Mouse (Mus musculus) midbrain, embryonic 14.5 days (tissue): ENCODE data around the gene Itgb3. TPM values are rescaled to one million over a fixed set of nuclear protein-coding genes. Genes with fewer than 3 reads are reported as not detected.
A peak's percentile ranks its signal among the peaks of the same experiment; 100 is the strongest.

ENCODE experiments used
- ATAC-seq: fragments of 200-750 bp; cut with Nextera tagmentation; 2 replicates; pipeline ENCODE4 v1.8.0; 2017; ENCODE audit warnings: moderate number of reproducible peaks, moderate library complexity; ENCODE audit not compliant: low FRiP score, low TSS enrichment
- DNase-seq: peaks from one replicate; pipeline ENCODE4 v3.0.0-alpha.2; 2015
- H3K27ac ChIP-seq: fragments of 300-500 bp; sonication (generic); replicated peaks from 2 replicates; pipeline ENCODE4 v1.5.1; 2014; ENCODE audit warnings: mild to moderate bottlenecking, low read depth, low read length, moderate library complexity
- H3K27me3 ChIP-seq: fragments of 300-500 bp; sonication (generic); 2 replicates; pipeline ENCODE4 v1.6.1; 2014; ENCODE audit warnings: low read length, control low read depth, mixed read lengths; ENCODE audit not compliant: control insufficient read depth, insufficient read depth
- H3K36me3 ChIP-seq: fragments of 300-500 bp; sonication (generic); 2 replicates; pipeline ENCODE4 v1.6.1; 2014; ENCODE audit warnings: low read length, control low read depth; ENCODE audit not compliant: control insufficient read depth, insufficient read depth
- H3K4me1 ChIP-seq: fragments of 300-500 bp; sonication (generic); 2 replicates; pipeline ENCODE4 v1.6.1; 2014; ENCODE audit warnings: mild to moderate bottlenecking, antibody characterized with exemption, low read length, control low read depth; ENCODE audit not compliant: control insufficient read depth, insufficient read depth
- H3K4me2 ChIP-seq: fragments of 300-500 bp; sonication (generic); 2 replicates; pipeline ENCODE4 v1.6.1; 2014; ENCODE audit warnings: mild to moderate bottlenecking, low read length, moderate library complexity
- H3K4me3 ChIP-seq: fragments of 300-500 bp; sonication (generic); replicated peaks from 2 replicates; pipeline ENCODE4 v1.5.1; 2014; ENCODE audit warnings: low read depth, low read length
- H3K9ac ChIP-seq: fragments of 300-500 bp; sonication (generic); replicated peaks from 2 replicates; pipeline ENCODE4 v1.6.1; 2014; ENCODE audit warnings: mild to moderate bottlenecking, low read length, moderate library complexity
- H3K9me3 ChIP-seq: fragments of 300-500 bp; sonication (generic); 2 replicates; pipeline ENCODE4 v1.6.1; 2016; ENCODE audit warnings: low read length, control low read depth, mixed read lengths; ENCODE audit not compliant: control insufficient read depth
- WGBS: fragments of 180-500 bp; shearing (Covaris S2); extraction: QIAGEN DNeasy Blood & Tissue Kit; methylation state at CpG from one replicate; pipeline ENCODE4 v1.1.7; 2014; 5-methylcytosine and 5-hydroxymethylcytosine counted together
- polyA plus RNA-seq: library from polyadenylated mRNA; unstranded; fragments of >200 nt; fragmentation: Nextera tagmentation; extraction: Ambion mirVana; gene quantifications from 2 replicates; pipeline ENCODE4 v1.2.1, GENCODE M21; 2014

Itgb3 gene
- polyA plus RNA-seq, result 0.23 and 0.28 TPM in 2 replicates

DNA sequence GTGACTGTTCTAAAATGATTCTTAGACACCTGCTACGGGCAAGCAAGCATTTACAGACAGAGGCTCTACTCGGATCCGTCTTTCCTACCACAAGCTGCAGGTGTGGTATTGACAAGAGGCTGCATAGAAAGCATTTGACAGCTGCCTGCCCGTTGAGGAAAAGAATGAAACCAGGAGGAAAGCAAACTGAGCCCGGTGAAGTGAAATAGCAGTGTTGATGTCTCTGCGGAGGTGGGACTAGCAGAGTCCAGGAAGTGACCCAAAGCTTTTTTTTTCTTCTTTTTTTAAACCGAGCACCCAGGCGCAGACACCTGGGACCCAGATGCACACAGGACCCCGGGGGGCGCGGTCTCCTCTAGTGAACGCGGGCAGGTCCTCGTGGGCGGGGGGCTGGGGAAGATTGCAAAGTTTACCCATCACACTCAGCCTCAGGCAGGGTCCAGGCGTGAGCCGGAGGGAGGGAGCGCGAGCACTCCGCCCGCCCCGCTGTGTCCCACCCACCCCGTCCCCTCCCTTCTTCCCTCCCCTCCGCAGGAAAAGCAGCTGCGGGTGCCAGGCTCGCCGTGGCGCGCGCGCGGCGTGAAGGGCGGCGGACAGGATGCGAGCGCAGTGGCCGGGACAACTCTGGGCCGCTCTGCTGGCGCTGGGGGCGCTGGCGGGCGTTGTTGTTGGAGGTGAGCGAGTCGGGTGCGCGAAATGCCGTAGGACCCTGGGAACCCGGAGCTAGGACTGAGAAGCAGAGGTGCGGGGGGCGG, at the start of gene Itgb3:
TSS of gene Itgb3 (plus strand) at position 510 of the 755 bp plus-strand sequence.
- Histone ChIP-seq H3K27ac (no peak within 1 kb of the TSS), H3K4me3 (peak within 1 kb of the TSS; percentile 54), H3K27me3 (0 out of 2 replicates have a peak, but pooled peaks cover 6% of the 10 kb centered on the region), H3K4me2 (peak within 1 kb of the TSS; percentile 88), H3K9ac (peak within 1 kb of the TSS; percentile 57), H3K4me1 (peaks cover 6% of the 10 kb centered on the region; the same call in 1 of the 2 replicates), H3K9me3 (no peaks in the 10 kb centered on the region), H3K36me3 (no peaks in the 10 kb centered on the region)
- WGBS, result 1% methylated on average over 50 of the region's 51 CpGs
- DNase-seq, result peak; percentile 87
- peak; percentile 75 for ATAC-seq

DNA sequence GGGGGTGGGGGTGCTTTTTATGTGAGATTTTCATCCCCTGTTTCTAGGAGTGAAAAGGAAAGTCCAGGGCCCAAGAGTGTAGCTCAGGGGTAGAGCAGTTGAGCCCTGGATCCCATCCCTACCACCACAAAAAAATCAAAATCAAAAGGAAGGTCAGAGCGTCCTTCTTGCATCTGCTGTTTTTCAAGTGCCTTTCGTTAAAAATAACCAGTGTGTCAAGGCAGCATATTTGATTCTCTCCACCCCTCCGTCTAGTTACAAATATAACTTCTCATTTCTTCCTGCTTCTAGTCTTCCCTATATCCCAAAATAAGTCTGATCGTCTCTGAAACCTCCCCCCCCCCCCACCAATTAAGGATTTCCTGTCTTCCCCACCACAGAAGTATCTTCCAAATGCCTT, 49.7 kb upstream of the Itgb3 start:
- Histone ChIP-seq H3K27me3 (no peaks in the 10 kb centered on the region), H3K4me1 (no peaks in the 10 kb centered on the region)

DNA sequence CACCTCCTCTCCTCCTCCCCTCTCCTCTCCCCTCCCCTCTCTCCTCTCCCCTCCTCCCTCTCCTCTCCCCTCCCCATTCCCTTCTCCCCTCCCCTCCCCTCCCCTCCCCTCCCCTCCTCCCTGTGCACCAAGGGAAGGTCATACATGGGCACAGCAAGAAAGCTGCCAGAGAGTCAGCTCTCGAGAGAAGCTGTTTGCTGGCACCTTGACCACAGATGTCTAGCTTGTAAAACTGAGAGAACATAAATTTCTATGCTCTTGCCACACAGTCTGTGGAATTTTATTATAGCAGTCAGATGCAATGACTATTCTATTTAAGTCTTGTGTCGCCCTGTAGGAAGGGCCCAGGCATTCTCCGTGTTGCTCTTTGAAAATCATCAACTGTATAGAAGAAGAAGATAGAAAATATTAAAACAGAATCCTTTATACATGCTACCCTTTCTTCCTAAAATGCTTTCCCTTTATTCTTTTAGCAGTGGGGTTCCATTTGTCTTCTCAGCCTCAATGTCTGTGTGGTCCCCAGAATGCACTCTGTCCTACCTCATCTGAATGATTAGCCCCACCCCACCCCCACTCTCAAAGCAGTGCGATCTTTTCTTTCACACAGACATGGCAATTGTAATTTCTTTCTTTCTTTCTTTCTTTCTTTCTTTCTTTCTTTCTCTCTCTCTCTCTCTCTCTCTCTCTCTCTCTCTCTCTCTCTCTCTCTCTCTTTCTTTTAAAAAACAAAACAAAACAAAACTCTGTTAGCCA, 49.0 kb upstream of the Itgb3 start:
- Histone ChIP-seq H3K27ac (no peak overlapping the region), H3K9ac (no peak overlapping the region), H3K4me1 (no peaks in the 10 kb centered on the region), H3K36me3 (no peaks in the 10 kb centered on the region), H3K4me3 (no peak overlapping the region), H3K4me2 (no peak overlapping the region), H3K9me3 (no peaks in the 10 kb centered on the region), H3K27me3 (no peaks in the 10 kb centered on the region)
- DNase-seq (no peak), ATAC-seq (no peak)
- WGBS, result 49% methylated on average over 4 of the region's 4 CpGs

More for the DNA sequence above, 49.7 kb upstream of the Itgb3 start:
- Histone ChIP-seq H3K27ac (no peak overlapping the region), H3K4me2 (no peak overlapping the region), H3K9me3 (no peaks in the 10 kb centered on the region), H3K9ac (no peak overlapping the region), H3K4me3 (no peak overlapping the region), H3K36me3 (no peaks in the 10 kb centered on the region)
- ATAC-seq (no peak), DNase-seq (no peak)
- WGBS, result 91% methylated on average over 4 of the region's 4 CpGs

DNA sequence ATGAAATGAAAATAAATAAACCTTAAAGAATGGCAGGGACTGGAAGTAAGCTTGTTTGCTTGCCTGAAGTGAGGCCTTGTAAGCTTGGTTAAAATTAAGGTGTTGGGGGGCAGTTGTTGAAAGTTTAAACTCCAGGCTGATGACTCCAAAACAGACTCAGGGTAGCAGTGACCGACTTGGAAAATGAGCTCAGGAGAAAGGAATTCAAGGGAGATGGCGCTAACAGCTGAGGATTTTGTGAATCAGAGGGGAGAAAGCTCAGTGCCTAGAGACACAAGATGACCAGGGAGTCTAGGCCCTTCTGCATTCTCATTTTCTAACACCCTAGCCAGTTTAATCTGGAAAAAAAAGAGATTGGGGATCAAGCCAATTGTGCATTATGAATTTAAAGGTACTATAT, 46.8 kb upstream of the Itgb3 start:
- H3K36me3 ChIP-seq, result no peaks in the 10 kb centered on the region
- H3K4me1 ChIP-seq, result no peaks in the 10 kb centered on the region
- no peak overlapping the region for H3K27ac ChIP-seq
- no peak overlapping the region for H3K9ac ChIP-seq
- H3K27me3 ChIP-seq, result no peaks in the 10 kb centered on the region
- 57% methylated on average over 2 of the region's 2 CpGs for WGBS
- no peak overlapping the region for H3K4me3 ChIP-seq
- no peak for DNase-seq
- ATAC-seq, result no peak
- no peak overlapping the region for H3K4me2 ChIP-seq
- no peaks in the 10 kb centered on the region for H3K9me3 ChIP-seq

DNA sequence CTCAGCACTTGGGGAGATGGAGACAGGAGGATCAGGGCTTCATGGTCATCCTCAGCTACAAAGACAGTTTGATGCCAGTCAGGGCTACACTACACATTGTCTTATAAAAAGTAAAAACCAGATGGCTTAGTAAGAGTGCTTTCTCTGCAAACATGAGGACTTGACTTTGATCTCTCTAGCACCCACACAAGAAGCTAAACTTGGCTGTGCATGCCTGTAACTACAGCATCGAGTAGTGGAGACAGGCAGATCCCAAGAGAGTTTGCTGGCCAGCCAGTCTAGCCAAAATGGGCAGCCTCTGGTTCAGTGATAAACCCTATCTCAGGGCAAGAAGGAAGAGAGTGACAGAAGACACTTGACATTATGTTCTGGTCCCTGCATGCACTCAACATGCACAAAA, 44.3 kb upstream of the Itgb3 start:
- no peaks in the 10 kb centered on the region for H3K36me3 ChIP-seq
- H3K9ac ChIP-seq, result no peak overlapping the region
- no peaks in the 10 kb centered on the region for H3K9me3 ChIP-seq
- H3K27ac ChIP-seq, result no peak overlapping the region
- no peaks in the 10 kb centered on the region for H3K4me1 ChIP-seq
- H3K27me3 ChIP-seq, result no peaks in the 10 kb centered on the region
- H3K4me2 ChIP-seq, result no peak overlapping the region
- no peak for ATAC-seq
- 70% methylated on average over 1 of the region's 1 CpGs for WGBS
- DNase-seq, result no peak
- no peak overlapping the region for H3K4me3 ChIP-seq

DNA sequence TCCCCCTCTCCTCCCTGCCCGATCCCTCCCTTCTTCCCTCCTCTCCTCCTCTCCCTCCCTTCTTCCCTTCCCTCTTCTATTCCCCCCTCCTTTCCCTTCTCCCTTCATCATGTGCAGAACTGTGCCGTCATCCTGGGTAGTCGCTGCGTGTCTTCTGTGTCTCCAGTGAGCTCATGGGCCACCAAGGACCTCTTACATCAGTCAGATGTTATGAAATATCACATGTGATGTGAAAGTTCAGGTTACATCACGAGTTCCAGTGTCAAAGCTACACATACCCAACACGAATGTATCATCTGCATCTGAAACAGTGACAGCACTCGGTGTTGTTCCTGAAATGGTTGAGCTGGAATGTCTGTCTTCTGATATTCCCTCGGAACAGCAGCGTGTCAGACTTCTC, 42.6 kb upstream of the Itgb3 start:
- Histone ChIP-seq H3K36me3 (no peaks in the 10 kb centered on the region), H3K4me1 (no peaks in the 10 kb centered on the region), H3K4me3 (no peak overlapping the region), H3K27me3 (no peaks in the 10 kb centered on the region), H3K4me2 (no peak overlapping the region), H3K27ac (no peak overlapping the region), H3K9me3 (no peaks in the 10 kb centered on the region), H3K9ac (no peak overlapping the region)
- DNase-seq (no peak), ATAC-seq (no peak)
- WGBS, result 90% methylated on average over 9 of the region's 9 CpGs

DNA sequence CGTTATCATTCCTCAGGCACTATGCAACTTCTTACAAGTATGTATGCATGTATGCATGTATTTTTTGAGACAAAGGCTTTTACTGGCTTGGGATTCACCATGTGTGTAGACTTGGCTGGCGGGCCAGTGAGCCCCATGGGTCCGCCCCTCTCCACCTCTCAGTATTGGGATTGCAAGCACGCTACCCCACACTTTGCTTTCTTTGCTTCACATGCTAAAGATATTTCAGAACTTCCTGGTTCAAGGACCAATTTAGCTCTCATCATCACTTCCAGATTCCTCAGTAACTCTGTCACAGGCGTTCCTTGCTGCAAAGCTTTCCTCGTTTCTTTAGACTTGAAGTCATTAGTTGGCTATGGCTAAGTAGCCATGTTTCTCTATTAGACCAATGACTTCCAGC, 41.7 kb upstream of the Itgb3 start:
- H3K9ac ChIP-seq, result no peak overlapping the region
- H3K36me3 ChIP-seq, result no peaks in the 10 kb centered on the region
- DNase-seq, result no peak
- no peaks in the 10 kb centered on the region for H3K27me3 ChIP-seq
- WGBS, result 89% methylated on average over 6 of the region's 6 CpGs
- no peak overlapping the region for H3K4me2 ChIP-seq
- no peaks in the 10 kb centered on the region for H3K9me3 ChIP-seq
- ATAC-seq, result no peak
- H3K4me3 ChIP-seq, result no peak overlapping the region
- no peaks in the 10 kb centered on the region for H3K4me1 ChIP-seq
- no peak overlapping the region for H3K27ac ChIP-seq

DNA sequence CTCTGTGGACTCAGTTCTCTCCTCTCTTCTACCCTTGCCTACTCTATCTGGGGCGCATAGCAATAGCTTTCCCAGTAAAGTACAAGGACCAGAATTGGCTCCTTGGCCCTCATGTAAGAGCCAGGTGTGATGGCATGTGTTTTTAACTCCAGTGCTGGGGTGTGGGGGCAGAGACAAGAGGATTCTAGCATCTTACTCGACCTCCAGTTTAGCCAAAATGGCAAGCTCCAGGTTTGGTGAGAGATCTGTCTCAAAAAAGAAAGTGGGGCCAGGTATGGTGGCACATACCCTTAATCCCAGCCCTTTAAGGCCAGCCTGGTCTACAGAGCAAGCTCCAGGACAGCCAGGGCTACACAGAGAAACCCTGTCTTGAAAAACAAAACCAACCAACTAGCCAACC, 41.0 kb upstream of the Itgb3 start:
- ATAC-seq, result no peak
- Histone ChIP-seq H3K4me3 (no peak overlapping the region), H3K27ac (no peak overlapping the region), H3K4me2 (no peak overlapping the region), H3K4me1 (peaks cover 4% of the 10 kb centered on the region; the same call in 1 of the 2 replicates), H3K9ac (no peak overlapping the region), H3K27me3 (no peaks in the 10 kb centered on the region), H3K9me3 (no peaks in the 10 kb centered on the region), H3K36me3 (no peaks in the 10 kb centered on the region)
- WGBS, result 70% methylated on average over 2 of the region's 2 CpGs
- no peak for DNase-seq
